Mouse (Mus musculus) embryonic fibroblast, embryonic 13.5 days (primary cell): ENCODE measurements around the gene Dcaf17. TPM values are rescaled to one million over a fixed set of nuclear protein-coding genes. Genes with fewer than 3 reads are reported as not detected.

Experiments used
- H3K27ac ChIP-seq: 2 replicates; pipeline ENCODE4 v1.5.1; 2012; ENCODE audit warnings: low read length, control low read depth, inconsistent platforms; ENCODE audit not compliant: insufficient read depth
- H3K4me1 ChIP-seq: 2 replicates; pipeline ENCODE4 v1.6.1; 2011; ENCODE audit warnings: low read length; ENCODE audit not compliant: control insufficient read depth, insufficient read depth
- H3K4me3 ChIP-seq: 2 replicates; pipeline ENCODE4 v1.5.1; 2011; ENCODE audit warnings: mild to moderate bottlenecking, control low read depth, low read length; ENCODE audit not compliant: insufficient read depth
- CTCF ChIP-seq: IDR thresholded peaks from 2 replicates; pipeline ENCODE4 v1.5.1; 2011; ENCODE audit warnings: mild to moderate bottlenecking, control low read depth, low read length, moderate library complexity, borderline replicate concordance; ENCODE audit not compliant: insufficient read depth
- POLR2A ChIP-seq: IDR thresholded peaks from 2 replicates; pipeline ENCODE4 v1.6.1; 2011; ENCODE audit warnings: low read depth, mild to moderate bottlenecking, control low read depth, low read length, moderate library complexity
- polyA plus RNA-seq: library from polyadenylated mRNA; stranded (reverse); fragments of >200 nt; gene quantifications from 2 replicates; pipeline ENCODE4 v1.2.4, GENCODE M21; 2011; ENCODE audit warnings: low read depth; ENCODE audit not compliant: missing spikeins, insufficient read length

Gene Dcaf17
- polyA plus RNA-seq, 1 experiment = 18.4 TPM

- TF ChIP-seq POLR2A (no peak), CTCF (no peak)
- Histone ChIP-seq H3K27ac (no peak overlapping the region), H3K4me1 (peaks cover under 1% of the 10 kb centered on the region), H3K4me3 (no peak overlapping the region)
These were observed 6.2 kb upstream of the Dcaf17 start for GRCm38 (mm10) chr2:71048896-71049295.

GRCm38 (mm10) chr2:71050511-71050910, 4.6 kb upstream of the Dcaf17 start:
- H3K4me3 ChIP-seq = no peak overlapping the region
- TF ChIP-seq POLR2A (no peak), CTCF (no peak)
- peaks cover 5% of the 10 kb centered on the region for H3K4me1 ChIP-seq
- no peak overlapping the region for H3K27ac ChIP-seq

- Histone ChIP-seq H3K4me1 (peaks cover 5% of the 10 kb centered on the region), H3K27ac (peak overlapping the region; percentile 11; the same call in 1 of the 2 replicates), H3K4me3 (peak overlapping the region; percentile 87)
- TF ChIP-seq CTCF (no peak), POLR2A (no peak)
These were observed 412 bp upstream of the Dcaf17 start for GRCm38 (mm10) chr2:71054716-71055115.

- no peak for TF ChIP-seq POLR2A
- TF ChIP-seq CTCF = no peak
- H3K4me1 ChIP-seq = peaks cover 5% of the 10 kb centered on the region
- H3K27ac ChIP-seq = peak overlapping the region; percentile 87; the same call in 1 of the 2 replicates
- peak overlapping the region; percentile 93 for H3K4me3 ChIP-seq
These were observed 1.1 kb downstream of the Dcaf17 start for GRCm38 (mm10) chr2:71056115-71056835.

- no peak overlapping the region for H3K27ac ChIP-seq
- H3K4me3 ChIP-seq = no peak overlapping the region
- no peaks in the 10 kb centered on the region for H3K4me1 ChIP-seq
- TF ChIP-seq CTCF (no peak), POLR2A (no peak)
These were observed 16.5 kb downstream of the Dcaf17 start for GRCm38 (mm10) chr2:71071601-71072000.

GRCm38 (mm10) chr2:71073330-71073729, 18.2 kb downstream of the Dcaf17 start:
- TF ChIP-seq POLR2A (no peak), CTCF (no peak)
- Histone ChIP-seq H3K27ac (no peak overlapping the region), H3K4me3 (no peak overlapping the region), H3K4me1 (no peaks in the 10 kb centered on the region)

- no peak for TF ChIP-seq POLR2A
- TF ChIP-seq CTCF = no peak
- no peaks in the 10 kb centered on the region for H3K4me1 ChIP-seq
- no peak overlapping the region for H3K4me3 ChIP-seq
- no peak overlapping the region for H3K27ac ChIP-seq
These were observed 18.7 kb downstream of the Dcaf17 start for GRCm38 (mm10) chr2:71073828-71074227.

GRCm38 (mm10) chr2:71082416-71082815, 27.3 kb downstream of the Dcaf17 start:
- no peak overlapping the region for H3K27ac ChIP-seq
- H3K4me3 ChIP-seq = no peak overlapping the region
- no peak for TF ChIP-seq CTCF
- no peak for TF ChIP-seq POLR2A
- no peaks in the 10 kb centered on the region for H3K4me1 ChIP-seq

- Histone ChIP-seq H3K27ac (no peak overlapping the region), H3K4me1 (no peaks in the 10 kb centered on the region), H3K4me3 (no peak overlapping the region)
- TF ChIP-seq POLR2A (no peak), CTCF (no peak)
These were observed 28.5 kb downstream of the Dcaf17 start for GRCm38 (mm10) chr2:71083454-71084193.

GRCm38 (mm10) chr2:71089766-71090165, 34.6 kb downstream of the Dcaf17 start:
- Histone ChIP-seq H3K4me3 (no peak overlapping the region), H3K4me1 (no peaks in the 10 kb centered on the region; the same call in 1 of the 2 replicates), H3K27ac (no peak overlapping the region)
- TF ChIP-seq CTCF (no peak), POLR2A (no peak)
